Mouse (Mus musculus) lung, embryonic 14.5 days (tissue): ENCODE data around the gene Mapkapk3. TPM values are rescaled to one million over a fixed set of nuclear protein-coding genes. Genes with fewer than 3 reads are reported as not detected.

Experiments used
- ATAC-seq: fragments of 200-750 bp; cut with Nextera tagmentation; 2 replicates; pipeline ENCODE4 v1.8.0; 2017; ENCODE audit warnings: mild to moderate bottlenecking, moderate TSS enrichment, moderate library complexity; ENCODE audit not compliant: insufficient read depth
- DNase-seq: peaks from one replicate; pipeline ENCODE4 v3.0.0-alpha.2; 2015
- H3K27ac ChIP-seq: fragments of 300-500 bp; sonication (generic); 2 replicates; pipeline ENCODE4 v1.5.1; 2014; ENCODE audit warnings: low read depth, mild to moderate bottlenecking, moderate library complexity
- H3K27me3 ChIP-seq: fragments of 300-500 bp; sonication (generic); 2 replicates; pipeline ENCODE4 v1.6.1; 2014; ENCODE audit warnings: low read length, control low read depth; ENCODE audit not compliant: insufficient read depth
- H3K36me3 ChIP-seq: fragments of 300-500 bp; sonication (generic); 2 replicates; pipeline ENCODE4 v1.6.1; 2014; ENCODE audit warnings: control low read depth; ENCODE audit not compliant: insufficient read depth
- H3K4me1 ChIP-seq: fragments of 300-500 bp; sonication (generic); 2 replicates; pipeline ENCODE4 v1.6.1; 2014; ENCODE audit warnings: antibody characterized with exemption, control low read depth; ENCODE audit not compliant: insufficient read depth
- H3K4me2 ChIP-seq: fragments of 300-500 bp; sonication (generic); 2 replicates; pipeline ENCODE4 v1.6.1; 2014; ENCODE audit warnings: mild to moderate bottlenecking
- H3K4me3 ChIP-seq: fragments of 300-500 bp; sonication (generic); 2 replicates; pipeline ENCODE4 v1.5.1; 2014; ENCODE audit warnings: low read depth, low read length
- H3K9ac ChIP-seq: fragments of 300-500 bp; sonication (generic); 2 replicates; pipeline ENCODE4 v1.6.1; 2014
- H3K9me3 ChIP-seq: fragments of 300-500 bp; sonication (generic); 2 replicates; pipeline ENCODE4 v1.6.1; 2016; ENCODE audit warnings: low read depth, low read length, control low read depth
- CTCF ChIP-seq: IDR thresholded peaks from 2 replicates; pipeline ENCODE4 v1.5.1; 2016; ENCODE audit warnings: antibody characterized with exemption, low read depth
- WGBS: fragments of 180-500 bp; shearing (Covaris S2); extraction: QIAGEN DNeasy Blood & Tissue Kit; methylation state at CpG from one replicate; pipeline ENCODE4 v1.1.7; 2014; 5-methylcytosine and 5-hydroxymethylcytosine counted together
- polyA plus RNA-seq: library from polyadenylated mRNA; unstranded; fragments of >200 nt; fragmentation: Nextera tagmentation; extraction: Ambion mirVana; gene quantifications from 2 replicates; pipeline ENCODE4 v1.2.1, GENCODE M21; 2014

Gene Mapkapk3
- polyA plus RNA-seq, 1 experiment from 2014 or later = 8.3 TPM

DNA sequence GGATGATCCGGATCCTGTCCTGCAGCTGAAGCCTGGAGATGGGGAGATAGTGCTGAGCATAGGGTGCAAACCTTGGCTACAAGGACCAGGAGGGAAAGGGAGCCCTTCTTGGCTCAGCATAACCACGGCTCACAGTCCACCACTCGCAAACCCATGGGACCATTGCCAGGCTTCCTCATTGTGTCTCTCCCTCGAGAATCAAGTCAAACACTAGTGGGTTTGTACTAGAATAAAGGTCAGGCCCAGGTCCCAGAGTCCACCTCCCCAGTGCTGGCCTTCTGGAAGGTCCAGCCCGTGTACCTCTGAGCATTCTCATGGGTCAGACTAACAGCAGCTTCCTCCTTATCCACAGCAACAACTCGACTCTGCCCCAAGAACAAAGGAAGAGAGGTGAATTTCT is 41.1 kb upstream of the Mapkapk3 start:
- ATAC-seq (no peak), DNase-seq (no peak)
- peaks cover 2% of the 10 kb centered on the region; the same call in 1 of the 2 replicates for H3K36me3 ChIP-seq
- no peak overlapping the region for H3K27ac ChIP-seq
- no peak for TF ChIP-seq CTCF
- no peak overlapping the region for H3K9ac ChIP-seq
- H3K4me3 ChIP-seq = no peak overlapping the region
- H3K4me1 ChIP-seq = no peaks in the 10 kb centered on the region
- no peaks in the 10 kb centered on the region for H3K9me3 ChIP-seq
- H3K27me3 ChIP-seq = no peaks in the 10 kb centered on the region
- WGBS = 68% methylated on average over 6 of the region's 6 CpGs
- H3K4me2 ChIP-seq = no peak overlapping the region

DNA sequence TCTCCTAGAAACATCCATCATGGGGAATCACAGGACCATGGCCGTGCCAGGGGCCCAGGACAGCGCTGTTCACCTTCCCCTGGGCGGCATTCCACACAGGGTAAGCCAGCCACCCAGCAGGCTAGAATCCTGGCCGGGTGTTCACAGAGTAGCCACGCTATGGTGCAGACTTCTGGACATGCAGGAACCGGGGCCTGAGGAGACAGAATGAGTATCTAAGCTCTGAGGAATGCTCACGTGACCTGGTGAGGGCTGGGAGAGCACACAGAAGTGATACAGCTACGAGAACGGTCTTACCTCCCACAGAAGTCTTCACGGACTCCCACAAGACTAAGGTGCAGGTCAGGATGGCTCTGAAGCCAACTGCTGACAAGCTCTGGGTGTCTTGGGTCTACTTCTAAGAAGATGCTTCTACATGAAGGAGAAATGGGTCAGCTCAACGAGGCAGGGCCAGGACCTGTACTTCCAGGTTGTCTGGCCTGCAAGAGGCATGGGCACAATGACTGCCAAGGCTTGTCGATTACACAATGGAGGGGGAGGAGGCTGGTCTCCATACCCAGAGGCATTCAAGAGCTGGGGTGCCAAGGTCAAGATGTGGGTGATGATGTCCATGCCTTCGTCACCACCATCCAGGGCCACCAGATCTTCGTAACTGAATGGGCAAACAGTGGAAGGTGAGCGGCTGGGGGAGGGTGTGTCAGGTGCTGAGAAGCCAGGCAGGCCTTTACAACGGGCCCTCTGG is 38.4 kb upstream of the Mapkapk3 start:
- peaks cover 2% of the 10 kb centered on the region; the same call in 1 of the 2 replicates for H3K36me3 ChIP-seq
- H3K27ac ChIP-seq = no peak overlapping the region
- no peak overlapping the region for H3K4me3 ChIP-seq
- ATAC-seq = no peak
- H3K27me3 ChIP-seq = no peaks in the 10 kb centered on the region
- no peaks in the 10 kb centered on the region for H3K4me1 ChIP-seq
- no peak for DNase-seq
- no peaks in the 10 kb centered on the region for H3K9me3 ChIP-seq
- TF ChIP-seq CTCF = no peak
- no peak overlapping the region for H3K9ac ChIP-seq
- no peak overlapping the region for H3K4me2 ChIP-seq
- WGBS = 81% methylated on average over 16 of the region's 16 CpGs

DNA sequence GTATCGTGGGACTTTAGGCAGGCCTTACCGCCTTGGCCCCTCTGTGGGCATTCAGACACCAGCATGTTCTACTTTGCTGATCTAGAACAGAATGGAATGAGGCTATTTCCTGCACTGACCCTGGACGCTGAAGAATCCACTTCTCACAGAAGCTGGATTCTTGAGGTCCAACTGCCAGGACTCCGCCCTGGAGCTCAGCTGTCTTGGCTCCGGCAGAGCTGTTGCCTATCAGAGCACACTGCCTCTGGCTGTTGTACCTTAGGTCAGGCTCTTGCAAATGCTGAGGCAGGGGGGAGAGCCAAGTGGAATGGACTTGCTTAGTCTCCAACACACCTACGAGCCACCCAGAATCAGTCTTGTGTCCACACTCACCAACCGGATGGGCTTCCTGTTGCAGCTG is 36.2 kb upstream of the Mapkapk3 start:
- TF ChIP-seq CTCF = no peak
- no peak for DNase-seq

DNA sequence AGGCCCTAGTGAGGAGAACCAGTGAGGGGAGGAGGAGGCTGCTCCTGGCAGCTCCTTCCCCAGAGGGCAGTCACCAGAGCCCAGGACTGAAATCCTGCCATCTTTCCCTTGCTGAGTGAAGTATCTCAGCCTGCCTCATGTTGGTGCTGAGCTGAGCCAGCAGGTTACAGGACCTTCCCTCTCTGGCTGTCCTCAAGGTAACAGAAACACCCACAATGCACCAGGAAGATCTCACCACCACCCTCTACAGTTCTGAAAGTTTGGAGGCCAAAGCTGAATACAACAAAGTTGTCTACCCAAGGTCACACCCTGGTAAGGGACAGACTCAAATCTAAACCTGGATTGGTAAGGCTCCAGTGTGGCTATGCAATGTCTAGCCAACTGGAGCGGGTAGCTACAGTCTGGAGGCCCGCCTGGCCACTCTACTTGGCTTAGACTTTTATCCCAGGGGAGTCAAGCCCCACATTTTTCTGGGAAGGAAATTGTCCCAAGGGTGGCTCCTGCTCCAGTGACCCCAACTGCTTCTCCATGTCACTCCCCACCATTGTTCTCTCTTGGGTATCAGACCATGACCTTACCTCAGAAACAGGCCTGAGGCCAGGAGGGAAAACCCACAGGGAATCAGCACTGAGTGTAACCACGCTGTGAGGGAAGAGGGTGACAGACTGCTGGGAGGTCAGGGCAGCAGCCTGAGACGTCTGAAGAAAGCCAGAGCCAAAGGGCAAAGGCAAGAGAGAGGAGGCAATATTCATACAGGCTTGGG is 35.3 kb upstream of the Mapkapk3 start:
- 55% methylated on average over 4 of the region's 4 CpGs for WGBS
- H3K9ac ChIP-seq = no peak overlapping the region
- DNase-seq (no peak), ATAC-seq (no peak)
- no peaks in the 10 kb centered on the region for H3K4me1 ChIP-seq
- no peaks in the 10 kb centered on the region for H3K9me3 ChIP-seq
- no peaks in the 10 kb centered on the region for H3K36me3 ChIP-seq
- no peak overlapping the region for H3K4me3 ChIP-seq
- H3K27me3 ChIP-seq = no peaks in the 10 kb centered on the region
- H3K4me2 ChIP-seq = no peak overlapping the region
- no peak overlapping the region for H3K27ac ChIP-seq
- TF ChIP-seq CTCF = no peak

More for the DNA sequence above, 36.2 kb upstream of the Mapkapk3 start:
- Histone ChIP-seq H3K4me2 (no peak overlapping the region), H3K36me3 (no peaks in the 10 kb centered on the region), H3K9me3 (no peaks in the 10 kb centered on the region), H3K9ac (no peak overlapping the region), H3K27ac (no peak overlapping the region), H3K4me3 (no peak overlapping the region), H3K27me3 (no peaks in the 10 kb centered on the region), H3K4me1 (no peaks in the 10 kb centered on the region)
- WGBS = 75% methylated on average over 7 of the region's 7 CpGs
- ATAC-seq = no peak

DNA sequence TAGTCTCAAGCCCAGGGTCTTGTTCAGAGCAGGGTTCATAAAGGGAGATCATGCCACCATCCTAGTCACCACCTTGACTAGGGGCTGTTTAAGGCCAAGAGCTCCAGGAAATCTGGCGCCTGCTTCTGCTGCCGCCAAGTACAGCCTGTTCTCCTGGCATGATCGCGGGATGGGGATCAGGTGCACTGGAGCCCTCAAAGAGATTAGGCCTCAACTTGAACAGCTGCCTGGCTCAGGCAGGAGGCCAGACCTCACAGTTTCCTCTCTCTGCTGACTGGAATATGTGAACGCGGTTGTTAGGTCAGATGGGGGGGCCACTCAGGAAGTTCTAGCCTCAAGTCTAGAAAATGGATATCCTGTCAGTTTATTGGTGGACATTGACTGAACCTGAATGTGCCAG is 33.9 kb upstream of the Mapkapk3 start:
- Histone ChIP-seq H3K27ac (no peak overlapping the region), H3K9ac (no peak overlapping the region), H3K4me2 (no peak overlapping the region), H3K4me3 (no peak overlapping the region), H3K36me3 (no peaks in the 10 kb centered on the region), H3K27me3 (no peaks in the 10 kb centered on the region), H3K9me3 (no peaks in the 10 kb centered on the region), H3K4me1 (no peaks in the 10 kb centered on the region)
- no peak for TF ChIP-seq CTCF
- peak; percentile 34 for DNase-seq
- ATAC-seq = no peak
- 55% methylated on average over 6 of the region's 6 CpGs for WGBS

DNA sequence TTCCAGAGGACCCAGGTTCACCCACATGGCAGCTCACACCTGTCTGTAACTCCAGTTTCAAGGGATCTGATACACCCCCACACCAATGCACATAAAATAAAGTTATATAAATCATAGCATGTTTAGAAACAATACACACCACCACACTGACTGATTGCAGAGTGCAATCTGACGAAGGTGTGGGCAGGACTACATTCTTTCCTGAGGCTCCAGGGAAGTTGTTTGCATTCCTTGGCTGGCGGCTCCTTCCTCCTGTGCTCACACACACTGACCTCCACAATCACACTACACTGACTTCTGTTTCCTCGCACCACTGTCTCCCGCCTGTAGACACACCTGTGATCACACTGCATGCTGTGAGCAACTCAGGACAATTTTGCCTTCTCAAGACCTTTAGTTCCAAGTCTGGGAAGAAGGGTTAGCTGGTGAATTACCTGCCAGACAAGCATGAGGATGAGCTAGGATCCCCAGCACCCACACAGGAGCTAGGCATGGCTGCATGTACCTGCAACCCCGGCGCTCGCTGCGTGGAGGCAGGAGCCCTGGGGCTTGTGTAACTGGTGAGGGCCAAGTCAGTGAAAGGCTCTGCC is 32.9 kb upstream of the Mapkapk3 start:
- TF ChIP-seq CTCF = no peak
- H3K27me3 ChIP-seq = no peaks in the 10 kb centered on the region
- H3K9me3 ChIP-seq = no peaks in the 10 kb centered on the region
- no peak for ATAC-seq
- no peak overlapping the region for H3K4me2 ChIP-seq
- no peak overlapping the region for H3K27ac ChIP-seq
- no peak overlapping the region for H3K4me3 ChIP-seq
- no peaks in the 10 kb centered on the region for H3K36me3 ChIP-seq
- no peak for DNase-seq
- no peak overlapping the region for H3K9ac ChIP-seq
- whole genome bisulfite sequencing = 67% methylated on average over 8 of the region's 8 CpGs
- no peaks in the 10 kb centered on the region for H3K4me1 ChIP-seq

DNA sequence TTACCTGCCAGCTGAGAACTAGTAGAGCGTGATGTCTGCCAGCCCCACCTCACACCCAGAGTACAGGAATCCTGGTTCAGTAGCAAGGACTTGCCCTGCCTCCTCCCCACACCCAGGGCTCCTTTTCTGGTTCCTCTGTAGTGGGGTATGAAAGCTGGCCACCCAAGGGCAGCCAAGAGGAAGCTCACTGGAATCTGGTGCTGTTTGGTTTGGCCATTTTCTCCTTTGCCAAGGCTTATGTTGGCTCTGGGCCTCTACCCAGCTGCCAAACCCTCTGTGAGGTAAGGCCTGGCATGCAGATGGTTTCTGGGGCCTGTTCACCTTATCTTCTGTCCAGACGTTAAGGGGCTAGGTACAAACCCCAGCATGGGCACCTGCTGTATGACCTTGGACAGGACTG is 26.1 kb upstream of the Mapkapk3 start:
- Histone ChIP-seq H3K4me3 (no peak overlapping the region), H3K4me1 (no peaks in the 10 kb centered on the region), H3K27ac (no peak overlapping the region), H3K27me3 (no peaks in the 10 kb centered on the region), H3K4me2 (no peak overlapping the region), H3K9me3 (no peaks in the 10 kb centered on the region), H3K36me3 (no peaks in the 10 kb centered on the region), H3K9ac (no peak overlapping the region)
- no peak for TF ChIP-seq CTCF
- 62% methylated on average over 2 of the region's 2 CpGs for WGBS
- no peak for ATAC-seq
- DNase-seq = no peak
